Mouse (Mus musculus): Measurements from ENCODE around the gene Pced1b.

Pced1b gene

DNA sequence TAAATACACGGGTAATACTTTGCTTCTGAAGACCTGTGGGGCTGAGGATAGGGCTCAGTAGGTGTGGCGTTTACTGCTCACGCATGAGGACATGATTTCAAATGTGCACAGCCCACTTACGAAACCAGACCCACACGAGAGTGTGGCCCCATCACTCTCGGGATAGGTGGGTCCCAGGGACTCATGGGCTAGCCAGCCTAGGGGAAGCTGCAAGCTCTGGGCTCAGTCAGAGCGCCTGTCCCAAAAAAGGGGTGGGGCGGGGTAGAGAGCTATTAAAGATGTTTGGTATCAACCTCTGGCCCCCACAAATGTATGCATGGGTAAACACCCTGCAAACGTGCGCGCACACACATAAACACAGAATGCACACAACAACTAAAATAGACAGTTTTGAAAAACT, 9.5 kb downstream of the Pced1b start:
- no peak for DNase-seq (ENCODE audit: extremely low spot score, low read depth, low spot score)

- no peak for DNase-seq (ENCODE audit: extremely low spot score, low read depth, low spot score)
These were observed 10.4 kb downstream of the Pced1b start for GRCm38 (mm10) chr15:97257206-97257775.

- DNase-seq (ENCODE audit: extremely low spot score, low read depth, low spot score) = no peak
These were observed 11.8 kb downstream of the Pced1b start for GRCm38 (mm10) chr15:97258483-97259230.

DNA sequence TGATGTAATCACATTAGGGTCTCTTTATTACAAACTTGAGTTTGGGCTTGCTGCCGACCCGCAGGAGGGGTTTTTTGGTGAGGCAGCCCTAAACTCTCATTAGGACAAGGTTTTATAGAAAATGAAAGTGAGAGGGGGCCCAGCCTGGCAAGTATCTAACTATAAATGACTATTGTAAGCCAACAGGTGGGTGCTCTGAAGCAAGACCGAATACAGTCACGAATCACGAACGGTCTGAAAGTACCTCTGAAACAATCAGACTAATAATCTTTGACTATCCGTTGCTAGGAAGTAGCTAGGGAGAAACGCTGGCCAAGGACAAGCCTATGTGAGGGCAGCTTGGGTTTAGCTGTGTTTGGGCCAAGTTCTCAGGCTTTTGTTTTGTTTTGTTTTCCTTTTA, 12.4 kb downstream of the Pced1b start:
- DNase-seq (ENCODE audit: extremely low spot score, low read depth, low spot score) = no peak

GRCm38 (mm10) chr15:97259968-97260597, 13.2 kb downstream of the Pced1b start:
- no peak for DNase-seq (ENCODE audit: extremely low spot score, low read depth, low spot score)

DNA sequence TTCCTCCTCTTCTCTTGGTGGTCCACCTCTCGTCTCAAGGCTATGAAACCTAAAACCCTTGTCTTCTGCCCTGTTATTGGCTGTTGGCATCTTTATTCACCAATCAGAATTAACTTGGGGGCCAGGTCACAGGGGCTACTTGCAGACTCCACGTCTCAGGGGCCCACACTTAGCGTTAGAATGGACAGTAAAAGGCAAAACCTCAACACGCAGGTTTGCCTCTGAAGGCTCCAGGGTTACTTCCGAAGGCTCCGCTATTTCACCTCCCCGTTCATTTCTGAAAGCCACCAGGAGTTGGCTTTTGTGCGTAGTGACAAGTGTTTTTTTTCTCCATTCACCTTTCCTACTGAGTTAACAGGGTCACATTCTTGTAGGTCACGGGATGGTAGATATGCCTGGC, 15.3 kb downstream of the Pced1b start:
- DNase-seq (ENCODE audit: extremely low spot score, low read depth, low spot score) = no peak

- DNase-seq (ENCODE audit: extremely low spot score, low read depth, low spot score) = no peak
These were observed 19.4 kb downstream of the Pced1b start for GRCm38 (mm10) chr15:97266236-97266845.

GRCm38 (mm10) chr15:97267094-97267695, 20.3 kb downstream of the Pced1b start:
- DNase-seq (ENCODE audit: extremely low spot score, low read depth, low spot score) = no peak

DNA sequence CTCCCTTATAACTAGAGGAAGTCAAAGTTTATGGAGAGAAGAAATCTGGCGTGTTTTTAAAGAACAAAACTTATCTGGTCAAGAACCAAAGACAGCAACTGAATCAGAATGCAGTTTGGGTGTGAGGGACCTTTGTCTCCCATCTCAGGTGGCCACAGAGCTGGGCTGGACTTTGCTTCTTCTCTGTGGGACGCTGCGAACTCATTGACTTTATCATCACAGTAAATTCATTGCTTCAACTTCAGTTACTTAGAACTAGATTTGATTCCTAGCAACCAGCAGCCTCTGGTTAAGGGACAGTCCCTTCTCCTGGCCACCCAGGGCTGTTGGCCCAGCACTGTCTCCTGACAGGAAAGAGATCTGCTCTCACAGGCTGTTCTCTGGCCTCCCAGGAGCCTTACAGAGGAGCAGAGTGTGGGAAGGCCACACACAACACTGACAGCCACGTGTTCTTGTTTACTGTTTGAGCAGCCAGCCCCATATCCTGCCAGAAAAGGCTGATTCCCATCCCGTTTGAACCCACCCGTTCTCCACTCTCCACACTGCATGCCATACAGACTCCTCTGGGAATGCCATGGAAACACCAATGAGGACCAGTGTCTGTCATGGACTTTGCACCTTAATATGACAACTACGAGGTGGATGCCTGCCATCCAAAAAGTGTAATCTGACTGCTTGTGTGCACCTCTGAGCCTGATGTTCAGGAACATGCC, 25.2 kb downstream of the Pced1b start:
- no peak for DNase-seq (ENCODE audit: extremely low spot score, low read depth, low spot score)

DNA sequence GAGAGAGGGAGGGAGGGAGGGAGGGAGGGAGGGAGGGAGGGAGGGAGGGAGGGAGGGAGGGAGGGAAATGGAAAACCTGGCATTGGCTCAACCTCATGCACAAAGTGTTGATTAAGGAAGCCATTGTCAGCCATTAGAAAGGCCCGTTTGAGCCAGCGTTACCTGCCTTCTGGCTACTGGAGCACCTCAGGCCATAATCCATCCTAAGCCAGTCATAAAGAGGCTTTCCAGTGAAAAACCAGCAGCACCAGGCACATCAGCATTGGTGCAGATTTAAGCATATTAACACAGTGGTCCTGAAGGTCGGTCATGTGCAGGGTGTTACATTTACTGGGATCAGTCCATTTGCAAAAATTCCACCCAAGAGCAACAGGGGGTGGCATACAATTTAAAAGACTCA, 25.9 kb downstream of the Pced1b start:
- DNase-seq (ENCODE audit: extremely low spot score, low read depth, low spot score) = no peak

- no peak for DNase-seq (ENCODE audit: extremely low spot score, low read depth, low spot score)
These were observed 28.9 kb downstream of the Pced1b start for GRCm38 (mm10) chr15:97275626-97276395.

- no peak for DNase-seq (ENCODE audit: extremely low spot score, low read depth, low spot score)
These were observed 29.8 kb downstream of the Pced1b start for GRCm38 (mm10) chr15:97276660-97277153.

- DNase-seq (ENCODE audit: extremely low spot score, low read depth, low spot score) = no peak
These were observed 30.4 kb downstream of the Pced1b start for GRCm38 (mm10) chr15:97277328-97277727.

DNA sequence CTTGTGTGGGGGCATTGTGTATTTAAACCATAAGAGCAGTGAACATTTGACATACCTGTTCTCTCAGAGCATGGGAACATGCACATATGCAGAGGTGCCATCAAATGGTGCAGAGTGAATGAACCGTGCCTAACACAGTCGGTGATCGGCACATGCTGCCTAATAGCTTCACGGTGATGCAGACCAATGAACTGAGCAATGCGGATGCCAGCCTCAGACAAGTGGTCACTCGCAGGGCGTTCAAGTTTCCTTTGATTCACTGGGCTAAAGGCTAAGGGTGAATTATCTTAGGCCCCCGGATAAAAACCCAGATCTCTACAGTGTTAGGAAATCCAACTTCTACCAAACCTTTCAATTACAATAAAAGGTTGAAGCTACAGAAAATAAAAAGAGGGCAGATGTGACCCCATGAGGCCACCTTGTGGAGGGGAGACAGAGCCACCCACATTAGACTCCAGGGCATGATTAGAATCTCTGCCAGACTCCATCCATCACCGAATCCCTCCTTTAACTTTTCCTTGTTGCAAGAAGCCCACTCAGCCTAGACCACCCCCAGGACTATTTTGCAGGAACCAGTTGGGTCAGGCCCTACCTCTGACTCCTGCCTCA, 31.5 kb downstream of the Pced1b start:
- no peak for DNase-seq (ENCODE audit: extremely low spot score, low read depth, low spot score)

- no peak for DNase-seq (ENCODE audit: extremely low spot score, low read depth, low spot score)
These were observed 33.2 kb downstream of the Pced1b start for GRCm38 (mm10) chr15:97280131-97280530.

- no peak for DNase-seq (ENCODE audit: extremely low spot score, low read depth, low spot score)
These were observed 33.9 kb downstream of the Pced1b start for GRCm38 (mm10) chr15:97280776-97281175.

DNA sequence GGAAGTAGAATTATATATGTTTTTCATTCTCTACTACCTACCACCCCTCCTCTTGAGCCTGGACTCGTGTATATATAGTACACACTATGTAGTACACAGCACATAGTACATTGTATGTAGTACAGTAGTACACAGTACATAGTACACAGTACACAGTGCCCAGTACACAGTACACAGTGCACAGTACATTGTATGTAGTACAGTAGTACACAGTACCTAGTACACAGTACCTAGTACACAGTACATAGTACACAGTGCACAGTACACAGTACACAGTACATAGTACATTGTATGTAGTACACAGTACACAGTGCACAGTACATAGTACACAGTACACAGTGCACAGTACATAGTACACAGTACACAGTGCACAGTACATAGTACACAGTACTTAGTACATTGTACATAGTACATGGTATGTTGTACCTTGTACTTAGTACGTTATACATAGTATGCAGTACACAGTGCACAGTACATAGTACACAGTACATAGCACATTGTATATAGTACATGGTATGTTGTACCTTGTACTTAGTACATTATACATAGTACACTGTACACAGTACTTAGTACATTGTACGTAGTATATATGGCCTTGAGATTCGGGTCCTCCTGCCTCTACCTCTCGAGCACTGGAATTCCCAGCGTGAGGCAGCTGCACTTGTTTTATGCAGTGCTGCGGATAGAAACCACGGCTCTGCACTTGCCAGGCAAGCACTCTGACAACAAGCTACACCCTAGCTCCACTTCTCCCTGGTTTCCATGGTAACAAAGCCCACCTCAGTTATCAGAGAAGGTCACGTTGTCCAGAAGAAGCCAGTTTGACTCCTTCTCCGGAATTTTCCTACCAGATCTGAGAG, 35.0 kb downstream of the Pced1b start:
- DNase-seq (ENCODE audit: extremely low spot score, low read depth, low spot score) = no peak

DNA sequence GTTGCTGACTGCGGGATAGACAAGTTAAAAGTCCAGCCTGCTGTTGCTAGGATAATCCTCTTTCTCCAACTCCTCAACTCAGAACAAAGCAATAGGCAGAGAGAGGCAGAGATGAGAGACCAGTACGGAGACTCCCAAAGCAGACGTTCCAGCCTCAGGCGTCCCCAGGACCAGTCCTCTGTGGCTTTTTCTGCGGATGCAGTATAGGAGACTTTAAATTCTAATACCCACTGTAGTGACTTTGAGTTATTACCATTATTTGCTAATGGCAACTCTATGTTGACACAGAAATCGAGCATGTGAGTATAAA, 35.6 kb downstream of the Pced1b start:
- no peak for DNase-seq (ENCODE audit: extremely low spot score, low read depth, low spot score)

DNA sequence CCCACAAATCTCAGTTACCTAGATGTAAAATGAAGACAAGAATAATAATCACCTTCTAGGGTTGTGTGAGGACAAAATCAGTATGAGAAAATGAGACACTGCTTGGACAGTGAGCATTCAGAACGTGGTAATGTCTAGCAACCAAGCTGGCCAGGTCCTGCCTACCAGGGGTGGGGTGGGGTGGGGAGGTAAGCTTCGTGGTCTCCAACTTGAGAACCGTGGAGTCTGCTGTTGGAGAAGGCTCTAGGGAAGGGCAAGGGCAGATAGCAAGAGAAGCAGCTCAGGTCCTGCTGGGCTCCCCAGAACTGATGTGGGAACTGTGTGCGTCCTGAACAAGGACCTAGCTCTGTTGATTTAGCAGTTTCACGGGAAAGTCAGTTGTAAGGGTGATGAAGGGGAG, 37.3 kb downstream of the Pced1b start:
- no peak for DNase-seq (ENCODE audit: extremely low spot score, low read depth, low spot score)
